ENCODE assay signal across 24 mouse cellular contexts in genomic region chr4:55887581-55887980, GRCm38 (mm10).
"Had no signal": no experiment of that assay in that cellular context is flagged by ENCODE, and none has a peak within 500 bp of the region (broad histone marks: within the 10 kb centered on the region; RNA-seq: fewer than 3 reads in every experiment).

No protein-coding gene starts in this region.

- H3K27ac ChIP-seq: hindbrain, embryonic 13.5 days; hindbrain, embryonic 15.5 days; hindbrain, postnatal 0 days; kidney, embryonic 15.5 days; kidney, postnatal 0 days; limb, embryonic 12.5 days; limb, embryonic 15.5 days; liver, embryonic 12.5 days; liver, embryonic 14.5 days had no signal

- H3K27me3 ChIP-seq: hindbrain, embryonic 13.5 days; hindbrain, embryonic 15.5 days; kidney, embryonic 15.5 days; limb, embryonic 12.5 days; limb, embryonic 15.5 days; liver, embryonic 12.5 days had no signal

- DNase-seq: gastrocnemius, postnatal 14 days; gastrocnemius, postnatal 36 days; heart, adult 18-20 months; heart, postnatal 10 days; heart, postnatal 36 days; kidney, adult 11 months; kidney, adult 2 months; kidney, adult 9 months; kidney, postnatal 14 days; kidney, postnatal 36 days; layer of hippocampus, adult 9-11 months; layer of hippocampus, postnatal 36 days; left cerebral cortex, postnatal 4 days had no signal

- ATAC-seq: hindbrain, postnatal 0 days; intestine, embryonic 16.5 days; liver, embryonic 12.5 days had no signal

- H3K4me2 ChIP-seq: heart, embryonic 11.5 days; hindbrain, embryonic 13.5 days; hindbrain, embryonic 15.5 days; kidney, embryonic 15.5 days; limb, embryonic 12.5 days; limb, embryonic 15.5 days; liver, embryonic 12.5 days had no signal

- H3K36me3 ChIP-seq: hindbrain, embryonic 13.5 days; hindbrain, embryonic 15.5 days; kidney, embryonic 15.5 days; limb, embryonic 12.5 days; limb, embryonic 15.5 days; liver, embryonic 12.5 days had no signal

- H3K9me3 ChIP-seq: hindbrain, embryonic 13.5 days; hindbrain, embryonic 15.5 days; kidney, embryonic 15.5 days; limb, embryonic 12.5 days; limb, embryonic 15.5 days; liver, embryonic 12.5 days had no signal

- H3K4me1 ChIP-seq: hindbrain, embryonic 13.5 days; hindbrain, embryonic 15.5 days; kidney, embryonic 15.5 days; limb, embryonic 12.5 days; liver, embryonic 12.5 days had no signal

- H3K4me3 ChIP-seq: hindbrain, embryonic 13.5 days; hindbrain, embryonic 15.5 days; kidney, embryonic 15.5 days; limb, embryonic 12.5 days; limb, embryonic 15.5 days; liver, embryonic 12.5 days had no signal

- H3K9ac ChIP-seq: hindbrain, embryonic 13.5 days; hindbrain, embryonic 15.5 days; kidney, embryonic 15.5 days; limb, embryonic 12.5 days; limb, embryonic 15.5 days; liver, embryonic 12.5 days; liver, embryonic 14.5 days had no signal
